Mouse (Mus musculus) MEL (cell line): ENCODE measurements around the gene Cbln4. TPM values are rescaled to one million over a fixed set of nuclear protein-coding genes. Genes with fewer than 3 reads are reported as not detected.

ENCODE experiments used
- DNase-seq: peaks from one replicate; pipeline ENCODE4 v3.0.0; 2011; ENCODE audit warnings: low read depth, low spot score
- H3K27ac ChIP-seq: 2 replicates; pipeline ENCODE4 v1.5.1; 2012; ENCODE audit warnings: low read depth, mild to moderate bottlenecking, control low read depth, low read length, moderate library complexity; ENCODE audit not compliant: control insufficient read depth
- H3K27me3 ChIP-seq, 2 experiments: fragments of 150-350 bp in 1 of 2; sonication (generic) in 1 of 2; 2 replicates each; pipeline ENCODE4 v1.6.1; 2012; ENCODE audit warnings: low read length in 2 of 2, mild to moderate bottlenecking in 2 of 2, improper control_type of control experiment in 1 of 2, moderate library complexity in 1 of 2; ENCODE audit not compliant: insufficient read depth in 2 of 2, control insufficient read depth in 1 of 2
- H3K36me3 ChIP-seq, 2 experiments: 2 replicates each; pipeline ENCODE4 v1.6.1; 2012 to 2014; ENCODE audit warnings: low read length in 2 of 2, improper control_type of control experiment in 1 of 2, inconsistent platforms in 1 of 2, mild to moderate bottlenecking in 1 of 2; ENCODE audit not compliant: insufficient read depth in 2 of 2, control insufficient read depth in 1 of 2
- H3K4me1 ChIP-seq, 2 experiments: fragments of 150-350 bp in 1 of 2; sonication (generic) in 1 of 2; 2 replicates each; pipeline ENCODE4 v1.6.1; 2012; ENCODE audit warnings: low read length in 2 of 2, improper control_type of control experiment in 1 of 2, mild to moderate bottlenecking in 1 of 2; ENCODE audit not compliant: insufficient read depth in 2 of 2, control insufficient read depth in 1 of 2
- H3K4me3 ChIP-seq, 2 experiments: fragments of 150-350 bp in 1 of 2; sonication (generic) in 1 of 2; 2 replicates each; pipeline ENCODE4 v1.5.1; 2012; ENCODE audit warnings: low read depth in 2 of 2, low read length in 2 of 2, mild to moderate bottlenecking in 2 of 2, moderate library complexity in 2 of 2, control low read depth in 1 of 2, improper control_type of control experiment in 1 of 2; ENCODE audit not compliant: control insufficient read depth in 1 of 2, insufficient read depth in 1 of 2
- H3K79me2 ChIP-seq: 2 replicates; pipeline ENCODE4 v1.6.1; 2012; ENCODE audit warnings: mild to moderate bottlenecking, low read length, moderate library complexity; ENCODE audit not compliant: control insufficient read depth, poor library complexity, insufficient read depth
- H3K9ac ChIP-seq: 2 replicates; pipeline ENCODE4 v1.6.1; 2012; ENCODE audit warnings: low read depth, mild to moderate bottlenecking, control low read depth, low read length, moderate library complexity; ENCODE audit not compliant: control insufficient read depth, poor library complexity, severe bottlenecking
- H3K9me3 ChIP-seq: fragments of 150-350 bp; sonication (generic); replicated peaks from 2 replicates; pipeline ENCODE4 v1.6.1; 2012; ENCODE audit warnings: mild to moderate bottlenecking, low read length, improper control_type of control experiment, moderate library complexity; ENCODE audit not compliant: insufficient read depth
- BHLHE40 ChIP-seq: IDR thresholded peaks from 2 replicates; pipeline ENCODE4 v1.6.1; 2012; ENCODE audit warnings: low read depth, mild to moderate bottlenecking, inconsistent platforms, low read length, improper control_type of control experiment, borderline replicate concordance
- CHD2 ChIP-seq: IDR thresholded peaks from 2 replicates; pipeline ENCODE4 v1.6.1; 2011; ENCODE audit warnings: low read length, improper control_type of control experiment
- ETS1 ChIP-seq: IDR thresholded peaks from 2 replicates; pipeline ENCODE4 v1.6.1; 2012; ENCODE audit warnings: low read depth, mild to moderate bottlenecking, inconsistent platforms, low read length, improper control_type of control experiment, moderate library complexity
- GABPA ChIP-seq: IDR thresholded peaks from 2 replicates; pipeline ENCODE4 v1.6.1; 2012; ENCODE audit warnings: low read depth, mild to moderate bottlenecking, inconsistent platforms, low read length, improper control_type of control experiment, moderate library complexity
- GATA1 ChIP-seq: IDR thresholded peaks from 2 replicates; pipeline ENCODE4 v1.6.1; 2011; ENCODE audit warnings: low read depth, low read length, improper control_type of control experiment
- HCFC1 ChIP-seq: IDR thresholded peaks from 2 replicates; pipeline ENCODE4 v1.6.1; 2012; ENCODE audit warnings: low read depth, mild to moderate bottlenecking, inconsistent platforms, low read length, improper control_type of control experiment, moderate library complexity
- MAZ ChIP-seq: IDR thresholded peaks from 2 replicates; pipeline ENCODE4 v1.6.1; 2012; ENCODE audit warnings: low read depth, mild to moderate bottlenecking, inconsistent platforms, low read length, improper control_type of control experiment
- MXI1 ChIP-seq: IDR thresholded peaks from 2 replicates; pipeline ENCODE4 v1.6.1; 2011; ENCODE audit warnings: mild to moderate bottlenecking, low read depth, low read length, improper control_type of control experiment
- POLR2A ChIP-seq, 2 experiments: IDR thresholded peaks; 2 replicates each; pipeline ENCODE4 v1.6.1; 2011 to 2012; ENCODE audit warnings: low read length in 2 of 2, mild to moderate bottlenecking in 2 of 2, control low read depth in 1 of 2, improper control_type of control experiment in 1 of 2, low read depth in 1 of 2, moderate library complexity in 1 of 2; ENCODE audit not compliant: control insufficient read depth in 1 of 2, insufficient read depth in 1 of 2, poor library complexity in 1 of 2
- RCOR1 ChIP-seq: IDR thresholded peaks from 2 replicates; pipeline ENCODE4 v1.6.1; 2012; ENCODE audit warnings: low read depth, mild to moderate bottlenecking, inconsistent platforms, low read length, improper control_type of control experiment
- SMC3 ChIP-seq: IDR thresholded peaks from 2 replicates; pipeline ENCODE4 v1.6.1; 2011; ENCODE audit warnings: low read depth, low read length, improper control_type of control experiment
- TAL1 ChIP-seq: IDR thresholded peaks from 2 replicates; pipeline ENCODE4 v1.6.1; 2012; ENCODE audit warnings: mild to moderate bottlenecking, inconsistent platforms, low read length, moderate library complexity, mixed read lengths
- TCF12 ChIP-seq: IDR thresholded peaks from 2 replicates; pipeline ENCODE4 v1.6.1; 2014; ENCODE audit warnings: low read depth, mild to moderate bottlenecking, inconsistent platforms, low read length, improper control_type of control experiment, moderate library complexity
- USF2 ChIP-seq, 2 experiments: IDR thresholded peaks; 2 replicates each; pipeline ENCODE4 v1.6.1; 2011 to 2012; ENCODE audit warnings: improper control_type of control experiment in 2 of 2, low read length in 2 of 2, borderline replicate concordance in 1 of 2, inconsistent platforms in 1 of 2, low read depth in 1 of 2, mild to moderate bottlenecking in 1 of 2; ENCODE audit not compliant: insufficient read depth in 1 of 2
- ZC3H11A ChIP-seq: IDR thresholded peaks from 2 replicates; pipeline ENCODE4 v1.6.1; 2012; ENCODE audit warnings: low read depth, mild to moderate bottlenecking, inconsistent platforms, low read length, improper control_type of control experiment
- polyA plus RNA-seq, 2 experiments: library from polyadenylated mRNA; stranded (reverse) in 1 of 2; unstranded in 1 of 2; fragments of >175 nt in 1 of 2; fragments of >200 nt in 1 of 2; gene quantifications; 2 replicates each; pipeline versions ENCODE4 v1.2.1 to v1.2.4; 2012; ENCODE audit warnings: low replicate concordance in 2 of 2, low read depth in 1 of 2; ENCODE audit not compliant: insufficient read length in 2 of 2, insufficient read depth in 1 of 2, missing spikeins in 1 of 2
- total RNA-seq: library from RNA; depleted of rRNA; stranded (reverse); fragments of 300-350 nt; gene quantifications from 2 replicates; pipeline ENCODE4 v1.2.3, GENCODE M21; 2012

Cbln4 gene
- total and polyA plus RNA-seq, 3 experiments, result not detected

GRCm38 (mm10) chr2:172062876-172063275 is 19.6 kb upstream of the Cbln4 start:
- no peaks in the 10 kb centered on the region for H3K9me3 ChIP-seq
- H3K36me3 ChIP-seq, result no peaks in the 10 kb centered on the region
- H3K79me2 ChIP-seq, result no peaks in the 10 kb centered on the region
- H3K27ac ChIP-seq, result no peak overlapping the region
- no peak overlapping the region for H3K4me3 ChIP-seq
- H3K4me1 ChIP-seq, result no peaks in the 10 kb centered on the region
- no peak for DNase-seq
- TF ChIP-seq BHLHE40 (no peak), RCOR1 (no peak), SMC3 (no peak), ETS1 (no peak), TAL1 (no peak), GABPA (no peak), ZC3H11A (no peak)
- H3K9ac ChIP-seq, result no peak overlapping the region
- H3K27me3 ChIP-seq, result no peaks in the 10 kb centered on the region

GRCm38 (mm10) chr2:172059747-172060146 is 16.5 kb upstream of the Cbln4 start:
- Histone ChIP-seq H3K4me3 (no peak overlapping the region), H3K9ac (no peak overlapping the region), H3K4me1 (no peaks in the 10 kb centered on the region), H3K27me3 (no peaks in the 10 kb centered on the region), H3K79me2 (no peaks in the 10 kb centered on the region), H3K9me3 (no peaks in the 10 kb centered on the region), H3K36me3 (no peaks in the 10 kb centered on the region), H3K27ac (no peak overlapping the region)
- DNase-seq, result no peak
- TF ChIP-seq HCFC1, result no peak
- no peak for TF ChIP-seq TCF12
- no peak for TF ChIP-seq POLR2A (IDR thresholded peaks at IDR 0.05; ENCODE audit: control insufficient read depth in 1 of 2, insufficient read depth in 1 of 2, low read depth in 1 of 2, low read length in 2 of 2, poor library complexity in 1 of 2)
- no peak for TF ChIP-seq GABPA
- TF ChIP-seq USF2 (IDR thresholded peaks at IDR 0.05; ENCODE audit: borderline replicate concordance in 1 of 2, insufficient read depth in 1 of 2, low read depth in 1 of 2, low read length in 2 of 2), result no peak
- TF ChIP-seq GATA1, result no peak
- TF ChIP-seq CHD2, result no peak

GRCm38 (mm10) chr2:172058936-172059665 is 15.8 kb upstream of the Cbln4 start:
- TF ChIP-seq MXI1 (no peak), MAZ (no peak)
- H3K9me3 ChIP-seq, result no peaks in the 10 kb centered on the region
- no peak for DNase-seq

More at GRCm38 (mm10) chr2:172058936-172059665, 15.8 kb upstream of the Cbln4 start:
- no peaks in the 10 kb centered on the region for H3K27me3 ChIP-seq
- H3K36me3 ChIP-seq, result no peaks in the 10 kb centered on the region
- H3K9ac ChIP-seq, result no peak overlapping the region
- H3K4me3 ChIP-seq, result no peak overlapping the region
- H3K79me2 ChIP-seq, result no peaks in the 10 kb centered on the region
- H3K27ac ChIP-seq, result no peak overlapping the region
- H3K4me1 ChIP-seq, result no peaks in the 10 kb centered on the region
